Mouse (Mus musculus) midbrain, embryonic 10.5 days (tissue): ENCODE results near the gene Oxct2b. TPM values are rescaled to one million over a fixed set of nuclear protein-coding genes. Genes with fewer than 3 reads are reported as not detected.

ENCODE experiments used
- DNase-seq: peaks from one replicate; pipeline ENCODE4 v3.0.0-alpha.2; 2017; ENCODE audit warnings: low spot score
- H3K27ac ChIP-seq: fragments of 300-500 bp; sonication (generic); replicated peaks from 2 replicates; pipeline ENCODE4 v1.5.1; 2016; ENCODE audit warnings: mild to moderate bottlenecking
- H3K27me3 ChIP-seq: fragments of 300-500 bp; sonication (generic); 2 replicates; pipeline ENCODE4 v1.6.1; 2016; ENCODE audit warnings: low read depth, mild to moderate bottlenecking; ENCODE audit not compliant: poor library complexity, severe bottlenecking
- H3K36me3 ChIP-seq: fragments of 300-500 bp; sonication (generic); 2 replicates; pipeline ENCODE4 v1.6.1; 2016; ENCODE audit warnings: mild to moderate bottlenecking, moderate library complexity
- H3K4me1 ChIP-seq: fragments of 300-500 bp; sonication (generic); 2 replicates; pipeline ENCODE4 v1.6.1; 2016
- H3K4me3 ChIP-seq: fragments of 300-500 bp; sonication (generic); 2 replicates; pipeline ENCODE4 v1.5.1; 2016; ENCODE audit warnings: mild to moderate bottlenecking, moderate library complexity
- H3K9me3 ChIP-seq: fragments of 300-500 bp; sonication (generic); replicated peaks from 2 replicates; pipeline ENCODE4 v1.6.1; 2016; ENCODE audit warnings: mild to moderate bottlenecking
- WGBS: fragments of 180-500 bp; shearing (Covaris S2); methylation state at CpG from one replicate; pipeline ENCODE4 v1.1.7; 2016; 5-methylcytosine and 5-hydroxymethylcytosine counted together
- polyA plus RNA-seq: library from polyadenylated mRNA; unstranded; fragments of >200 nt; fragmentation: Nextera tagmentation; extraction: Ambion mirVana; gene quantifications from 2 replicates; pipeline ENCODE4 v1.2.1, GENCODE M21; 2016

The Oxct2b gene
- polyA plus RNA-seq: 0.07 TPM in 2 replicates

DNA sequence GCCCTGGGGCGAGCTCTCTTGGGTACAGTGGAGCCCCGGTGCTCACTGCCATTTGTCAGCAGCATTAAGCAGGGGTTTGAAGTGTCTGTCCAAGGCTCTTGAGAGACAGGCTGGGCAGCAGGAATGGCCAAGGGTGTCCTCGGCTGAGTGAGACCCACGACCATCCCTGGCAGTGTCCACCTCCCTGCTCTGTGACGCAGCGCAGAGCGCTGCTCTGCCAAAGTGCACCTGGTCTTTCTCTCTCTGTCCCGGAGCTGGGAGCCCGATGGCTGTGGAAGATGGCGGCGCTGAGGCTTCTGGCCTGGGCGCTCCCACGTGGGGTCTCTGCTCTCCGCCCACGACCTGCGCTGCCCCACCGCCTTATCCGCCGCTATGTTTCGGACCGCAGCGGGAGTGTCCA, at the start of gene Oxct2b:
Oxct2b (plus strand) TSS at position 256 of the 400 bp plus-strand sequence.
- H3K27ac ChIP-seq: peak within 1 kb of the TSS; percentile 57
- peaks cover 14% of the 10 kb centered on the region for H3K4me1 ChIP-seq
- peak within 1 kb of the TSS; percentile 49 for H3K4me3 ChIP-seq
- no peaks in the 10 kb centered on the region for H3K9me3 ChIP-seq
- peaks cover 35% of the 10 kb centered on the region for H3K27me3 ChIP-seq
- WGBS: 14% methylated on average over 22 of the region's 22 CpGs
- DNase-seq: peak; percentile 40
- H3K36me3 ChIP-seq: no peaks in the 10 kb centered on the region

DNA sequence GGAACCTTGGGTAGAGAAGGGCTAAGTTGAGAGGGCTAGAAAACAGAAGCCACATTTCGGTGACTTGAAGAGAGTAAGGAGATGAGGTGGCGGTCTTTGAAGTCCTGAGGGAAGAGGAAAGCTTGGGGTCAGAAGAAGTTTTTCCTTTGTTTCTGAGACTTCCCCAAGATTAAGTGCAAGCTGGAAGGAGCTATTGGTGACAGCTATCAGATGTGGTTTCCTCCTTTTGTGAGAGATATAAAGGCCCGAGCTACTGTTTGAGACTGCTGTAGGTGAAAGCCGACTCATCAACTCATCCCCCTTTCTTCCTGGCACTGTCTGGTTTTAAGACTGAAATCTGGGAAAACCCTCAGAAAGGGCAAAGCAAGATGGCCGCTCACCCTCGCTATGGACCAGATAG, 47.4 kb upstream of the Oxct2b start:
- Histone ChIP-seq H3K9me3 (no peaks in the 10 kb centered on the region), H3K36me3 (no peaks in the 10 kb centered on the region), H3K4me3 (no peak overlapping the region), H3K27me3 (0 out of 2 replicates have a peak, but pooled peaks cover 5% of the 10 kb centered on the region), H3K27ac (no peak overlapping the region), H3K4me1 (peaks cover 11% of the 10 kb centered on the region)
- DNase-seq: no peak
- 81% methylated on average over 6 of the region's 6 CpGs for WGBS

DNA sequence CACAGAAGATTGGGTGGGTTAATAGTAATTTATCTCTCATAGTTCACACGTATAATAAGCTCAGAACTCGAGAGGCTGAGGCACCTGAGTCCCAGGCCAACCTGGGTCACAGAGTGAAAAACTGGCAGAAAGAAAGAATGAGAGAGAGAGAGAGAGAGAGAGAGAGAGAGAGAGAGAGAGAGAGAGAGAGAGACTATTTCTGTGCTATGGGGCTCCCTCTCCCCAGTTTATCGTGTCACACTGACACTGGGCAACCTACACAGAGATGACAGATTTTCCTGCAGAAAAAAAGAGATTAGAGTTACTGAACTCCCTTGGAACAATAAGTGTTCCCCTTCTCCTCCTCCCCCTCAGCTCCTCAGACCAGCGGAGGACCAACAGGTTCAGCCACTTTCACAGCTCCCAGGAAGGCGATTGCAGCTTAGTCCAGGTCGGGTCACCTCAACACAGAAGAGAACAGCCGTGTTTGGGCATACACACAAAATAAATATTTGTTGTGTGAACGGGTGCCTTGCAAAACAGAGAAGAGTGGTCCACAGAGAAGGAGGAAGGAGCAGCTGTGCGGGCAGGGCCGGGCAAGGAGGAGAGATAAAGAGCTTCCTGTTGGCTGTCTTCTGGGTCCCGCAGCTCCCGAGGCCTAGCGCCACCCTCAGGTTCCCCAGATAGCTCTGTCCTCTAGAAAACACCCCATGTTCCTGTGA, 44.6 kb upstream of the Oxct2b start:
- Histone ChIP-seq H3K27ac (peak overlapping the region; percentile 79), H3K27me3 (0 out of 2 replicates have a peak, but pooled peaks cover 5% of the 10 kb centered on the region), H3K9me3 (no peaks in the 10 kb centered on the region), H3K36me3 (no peaks in the 10 kb centered on the region), H3K4me3 (peak overlapping the region; percentile 38), H3K4me1 (peaks cover 11% of the 10 kb centered on the region)
- peak; percentile 58 for DNase-seq
- 17% methylated on average over 13 of the region's 13 CpGs for WGBS

DNA sequence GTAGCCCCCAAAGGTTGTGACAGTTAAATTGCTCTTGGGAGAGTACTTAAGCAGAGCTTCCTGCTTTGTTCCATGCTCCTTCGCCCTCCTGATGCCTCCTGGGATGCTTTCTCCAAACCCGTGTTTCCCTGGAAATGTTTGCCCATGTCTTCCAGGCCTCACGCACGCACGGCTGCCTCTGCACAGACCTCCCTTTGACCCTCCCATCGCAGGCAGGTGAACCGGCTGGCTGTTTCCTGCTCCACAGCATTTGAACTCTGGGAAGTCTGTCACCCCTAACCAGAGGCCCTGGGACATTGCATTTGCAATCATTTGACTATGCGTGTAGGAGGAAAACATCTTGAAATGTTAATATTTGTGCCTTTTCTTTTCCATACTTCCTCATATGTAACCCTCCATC, 39.1 kb upstream of the Oxct2b start:
- 64% methylated on average over 8 of the region's 8 CpGs for WGBS
- DNase-seq: no peak
- Histone ChIP-seq H3K27ac (no peak overlapping the region), H3K36me3 (no peaks in the 10 kb centered on the region), H3K4me1 (peaks cover 16% of the 10 kb centered on the region), H3K27me3 (no peaks in the 10 kb centered on the region; the same call in 1 of the 2 replicates), H3K4me3 (no peak overlapping the region), H3K9me3 (no peaks in the 10 kb centered on the region)

- WGBS: 85% methylated on average over 4 of the region's 4 CpGs
- H3K27me3 ChIP-seq: no peaks in the 10 kb centered on the region; the same call in 1 of the 2 replicates
- H3K4me1 ChIP-seq: peaks cover 21% of the 10 kb centered on the region
- no peaks in the 10 kb centered on the region for H3K36me3 ChIP-seq
- H3K27ac ChIP-seq: no peak overlapping the region
- no peak overlapping the region for H3K4me3 ChIP-seq
- DNase-seq: no peak
- H3K9me3 ChIP-seq: no peaks in the 10 kb centered on the region
Observed at GRCm38 (mm10) chr4:123078231-123078630, 37.8 kb upstream of the Oxct2b start.

GRCm38 (mm10) chr4:123080791-123081190, 35.3 kb upstream of the Oxct2b start:
- no peaks in the 10 kb centered on the region for H3K36me3 ChIP-seq
- no peak for DNase-seq
- peak overlapping the region; percentile 7 for H3K27ac ChIP-seq
- H3K4me3 ChIP-seq: no peak overlapping the region
- 47% methylated on average over 13 of the region's 13 CpGs for WGBS
- peaks cover 21% of the 10 kb centered on the region for H3K4me1 ChIP-seq
- no peaks in the 10 kb centered on the region; the same call in 1 of the 2 replicates for H3K27me3 ChIP-seq
- H3K9me3 ChIP-seq: no peaks in the 10 kb centered on the region

- Histone ChIP-seq H3K4me1 (peaks cover 21% of the 10 kb centered on the region), H3K4me3 (no peak overlapping the region), H3K9me3 (no peaks in the 10 kb centered on the region), H3K36me3 (no peaks in the 10 kb centered on the region), H3K27me3 (no peaks in the 10 kb centered on the region; the same call in 1 of the 2 replicates), H3K27ac (peak overlapping the region; percentile 70)
- WGBS: 60% methylated on average over 20 of the region's 20 CpGs
- peak; percentile 69 for DNase-seq
Observed at GRCm38 (mm10) chr4:123082283-123083163, 33.5 kb upstream of the Oxct2b start.

DNA sequence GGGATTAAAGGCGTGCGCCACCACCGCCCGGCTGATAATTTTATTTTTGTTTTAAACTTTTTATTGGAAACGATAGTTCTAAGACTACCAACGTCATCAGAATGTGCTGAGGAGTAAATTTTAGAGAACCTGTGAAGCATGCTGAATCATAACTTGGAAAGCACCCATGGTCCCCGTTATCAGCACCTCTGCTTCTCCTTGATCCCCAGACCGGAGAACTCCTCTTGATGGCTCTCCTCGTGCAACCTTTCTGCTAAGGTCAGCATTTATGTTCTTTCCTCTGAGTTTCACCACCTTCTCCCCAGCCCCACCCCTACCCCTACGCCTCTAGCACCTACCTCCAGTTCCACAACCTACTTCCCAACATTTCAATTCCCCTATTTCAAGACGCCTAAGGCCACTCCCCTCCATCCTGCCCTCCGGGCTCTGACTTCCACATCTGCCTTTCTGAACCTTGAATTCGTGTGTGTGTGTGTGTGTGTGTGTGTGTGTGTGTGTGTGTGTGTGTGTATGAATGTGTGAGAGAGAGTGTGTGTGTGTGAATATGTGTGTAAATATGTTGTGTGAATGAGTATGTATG, 32.7 kb upstream of the Oxct2b start:
- 68% methylated on average over 13 of the region's 13 CpGs for WGBS
- H3K27ac ChIP-seq: no peak overlapping the region
- no peaks in the 10 kb centered on the region for H3K36me3 ChIP-seq
- H3K27me3 ChIP-seq: no peaks in the 10 kb centered on the region; the same call in 1 of the 2 replicates
- H3K4me1 ChIP-seq: peaks cover 21% of the 10 kb centered on the region
- DNase-seq: no peak
- no peak overlapping the region for H3K4me3 ChIP-seq
- no peaks in the 10 kb centered on the region for H3K9me3 ChIP-seq

DNA sequence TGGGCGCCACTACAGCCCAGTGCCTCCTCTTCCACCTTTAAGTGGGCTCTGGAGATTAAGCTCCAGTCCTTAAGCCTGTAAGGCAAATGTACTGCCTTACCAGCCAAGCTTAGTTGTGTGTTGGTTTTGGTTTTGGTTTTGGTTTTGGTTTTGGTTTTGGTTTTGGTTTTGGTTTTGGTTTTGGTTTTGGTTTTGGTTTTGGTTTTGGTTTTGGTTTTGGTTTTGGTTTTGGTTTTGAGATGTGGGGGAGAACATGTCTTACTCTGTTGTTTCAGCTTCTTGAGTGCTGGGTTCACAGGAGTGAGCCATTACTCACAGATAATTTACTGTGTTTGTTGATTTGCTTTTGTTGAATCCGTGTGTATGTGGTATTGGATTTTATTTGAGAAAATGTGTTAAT, 30.8 kb upstream of the Oxct2b start:
- 75% methylated on average over 2 of the region's 2 CpGs for WGBS
- Histone ChIP-seq H3K36me3 (no peaks in the 10 kb centered on the region), H3K4me1 (peaks cover 24% of the 10 kb centered on the region), H3K9me3 (no peaks in the 10 kb centered on the region), H3K27me3 (no peaks in the 10 kb centered on the region), H3K4me3 (no peak overlapping the region), H3K27ac (no peak overlapping the region)
- no peak for DNase-seq

GRCm38 (mm10) chr4:123086381-123086780, 29.7 kb upstream of the Oxct2b start:
- Histone ChIP-seq H3K4me3 (no peak overlapping the region), H3K36me3 (no peaks in the 10 kb centered on the region), H3K9me3 (no peaks in the 10 kb centered on the region), H3K4me1 (peaks cover 16% of the 10 kb centered on the region), H3K27ac (no peak overlapping the region), H3K27me3 (no peaks in the 10 kb centered on the region)
- DNase-seq: no peak
- 96% methylated on average over 4 of the region's 4 CpGs for WGBS

DNA sequence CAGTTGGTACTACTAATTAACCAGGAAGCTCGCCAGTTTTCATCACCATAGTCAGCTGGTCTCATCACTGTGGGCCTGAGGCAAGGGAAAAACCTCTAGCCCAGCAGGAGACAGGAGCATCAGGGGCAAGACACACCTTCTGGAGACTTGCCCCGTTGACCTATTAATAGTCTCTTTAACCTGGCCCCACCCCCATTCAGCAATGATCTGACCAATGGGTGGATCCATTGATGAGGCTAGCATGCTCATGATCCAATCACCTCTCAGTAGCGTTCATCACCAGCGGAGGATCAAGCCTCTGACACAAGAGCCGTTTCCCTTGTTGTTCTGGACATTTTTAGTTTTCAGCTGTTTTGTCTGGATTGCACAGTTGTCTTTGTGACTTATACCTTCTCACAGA, 23.4 kb upstream of the Oxct2b start:
- DNase-seq: no peak
- H3K9me3 ChIP-seq: 0 out of 2 replicates have a peak, but pooled peaks cover 2% of the 10 kb centered on the region
- peaks cover 3% of the 10 kb centered on the region; the same call in 1 of the 2 replicates for H3K4me1 ChIP-seq
- no peak overlapping the region for H3K27ac ChIP-seq
- H3K36me3 ChIP-seq: no peaks in the 10 kb centered on the region
- H3K27me3 ChIP-seq: no peaks in the 10 kb centered on the region
- 72% methylated on average over 5 of the region's 5 CpGs for WGBS
- no peak overlapping the region for H3K4me3 ChIP-seq

DNA sequence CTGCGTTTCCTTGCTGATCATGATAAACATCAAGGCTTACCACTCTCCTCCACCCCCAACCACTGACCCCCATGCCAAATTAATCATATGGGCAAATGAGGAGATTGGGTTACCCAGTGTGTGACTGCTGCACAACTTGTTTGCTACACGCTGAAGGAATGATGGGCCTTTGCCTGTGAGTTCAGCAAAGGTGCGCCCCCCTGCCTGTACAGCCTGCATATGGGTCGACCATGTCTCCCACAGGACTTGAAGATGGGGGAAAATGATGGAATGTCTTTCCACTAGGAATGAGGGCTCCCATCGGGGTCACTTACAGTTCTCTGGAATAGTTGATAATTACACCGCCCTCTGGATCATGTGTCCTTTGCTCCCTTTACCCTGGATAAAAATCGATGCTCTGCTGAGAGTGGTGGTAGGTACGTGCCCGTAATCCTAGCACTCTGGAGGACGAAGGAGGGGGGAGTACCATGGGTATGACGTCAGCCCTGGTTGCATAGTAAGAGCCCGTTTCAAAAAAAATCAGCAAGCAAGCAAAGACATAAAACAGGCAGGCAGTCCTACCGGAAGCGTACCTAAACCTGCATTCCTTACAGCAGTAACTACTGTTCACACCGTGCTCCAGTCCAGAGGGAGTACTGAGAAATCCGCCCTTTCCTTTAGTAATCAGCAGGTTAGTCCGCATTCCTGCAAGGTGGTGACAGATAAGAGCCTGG, 22.8 kb upstream of the Oxct2b start:
- WGBS: 67% methylated on average over 17 of the region's 17 CpGs
- Histone ChIP-seq H3K27ac (no peak overlapping the region), H3K9me3 (0 out of 2 replicates have a peak, but pooled peaks cover 2% of the 10 kb centered on the region), H3K4me3 (no peak overlapping the region), H3K36me3 (no peaks in the 10 kb centered on the region), H3K4me1 (peaks cover 3% of the 10 kb centered on the region; the same call in 1 of the 2 replicates), H3K27me3 (no peaks in the 10 kb centered on the region)
- DNase-seq: no peak
